Mouse (Mus musculus) CD4-positive, CD25-positive, alpha-beta regulatory T cell (primary cell): Measurements from ENCODE around the gene Klhl23. TPM values are rescaled to one million over a fixed set of nuclear protein-coding genes. Genes with fewer than 3 reads are reported as not detected.

Experiments used
- polyA plus RNA-seq: library from polyadenylated mRNA; unstranded; fragments of 100-300 nt; shearing (Covaris generic); gene quantifications from one replicate; pipeline ENCODE4 v1.2.1, GENCODE M21; 2017

The Klhl23 gene
- 0.14 TPM for polyA plus RNA-seq

DNA sequence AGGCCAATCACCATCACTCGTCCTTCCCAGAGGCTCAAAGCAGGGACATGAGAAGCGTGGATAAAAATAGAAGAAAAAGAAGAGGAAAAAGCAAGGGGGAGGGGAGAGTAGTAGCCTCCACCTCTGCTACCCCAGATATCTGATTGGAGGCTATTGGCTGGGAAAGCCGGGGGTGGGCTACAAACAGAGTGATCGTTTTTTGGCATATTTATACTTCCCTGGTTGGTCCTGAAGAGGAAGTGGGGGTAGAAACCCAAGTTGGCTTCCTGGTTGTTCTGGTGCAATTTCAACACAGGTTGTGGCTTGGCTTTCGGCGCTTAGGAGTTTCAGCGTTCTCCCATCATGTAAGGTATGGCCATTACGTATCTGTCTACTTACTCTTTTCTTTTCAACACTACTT, at the start of gene Klhl23:
Gene Klhl23, plus strand, starts transcription at position 234 of the 400 bp plus-strand sequence.

GRCm38 (mm10) chr2:69789429-69790069, 32.2 kb upstream of the Klhl23 start, which contains the start of the genes Ccdc173 and Phospho2:
Ccdc173 (minus strand) TSS chr2:69789575.
Phospho2 (plus strand) TSS chr2:69789623.

DNA sequence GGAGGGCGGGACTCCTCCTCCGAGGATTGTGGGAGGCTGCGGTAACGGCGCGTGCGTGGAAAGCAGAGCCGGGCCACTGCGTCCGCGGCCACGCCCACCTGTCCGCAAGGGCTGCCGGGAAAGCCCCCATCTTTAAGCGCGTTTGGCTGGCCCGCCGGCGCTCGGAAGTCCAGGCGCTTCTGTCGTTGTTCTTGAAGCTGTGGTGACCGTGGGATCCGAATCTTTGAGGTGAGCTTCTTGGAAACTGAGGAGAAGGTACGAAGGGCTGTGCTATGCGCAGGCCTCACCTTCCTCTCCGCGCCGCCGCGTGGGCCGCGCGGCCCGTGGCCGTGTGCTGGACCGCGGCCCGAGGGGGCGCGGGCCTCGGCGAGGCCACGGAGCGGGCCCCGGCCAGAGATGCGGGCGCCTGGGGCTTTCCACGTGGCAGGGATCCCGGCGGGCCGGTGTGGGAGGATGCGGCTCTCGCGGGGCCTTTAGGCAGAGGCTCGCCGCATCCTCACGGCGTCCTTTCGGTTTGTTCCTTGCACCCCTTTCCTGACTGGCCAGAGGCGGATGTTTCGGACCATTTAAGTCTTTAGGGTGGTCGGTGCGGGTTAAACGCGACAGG, 39.8 kb downstream of the Klhl23 start, which contains the start of gene Ssb:
Gene Ssb, plus strand, starts transcription at position 78 of the 607 bp plus-strand sequence.

DNA sequence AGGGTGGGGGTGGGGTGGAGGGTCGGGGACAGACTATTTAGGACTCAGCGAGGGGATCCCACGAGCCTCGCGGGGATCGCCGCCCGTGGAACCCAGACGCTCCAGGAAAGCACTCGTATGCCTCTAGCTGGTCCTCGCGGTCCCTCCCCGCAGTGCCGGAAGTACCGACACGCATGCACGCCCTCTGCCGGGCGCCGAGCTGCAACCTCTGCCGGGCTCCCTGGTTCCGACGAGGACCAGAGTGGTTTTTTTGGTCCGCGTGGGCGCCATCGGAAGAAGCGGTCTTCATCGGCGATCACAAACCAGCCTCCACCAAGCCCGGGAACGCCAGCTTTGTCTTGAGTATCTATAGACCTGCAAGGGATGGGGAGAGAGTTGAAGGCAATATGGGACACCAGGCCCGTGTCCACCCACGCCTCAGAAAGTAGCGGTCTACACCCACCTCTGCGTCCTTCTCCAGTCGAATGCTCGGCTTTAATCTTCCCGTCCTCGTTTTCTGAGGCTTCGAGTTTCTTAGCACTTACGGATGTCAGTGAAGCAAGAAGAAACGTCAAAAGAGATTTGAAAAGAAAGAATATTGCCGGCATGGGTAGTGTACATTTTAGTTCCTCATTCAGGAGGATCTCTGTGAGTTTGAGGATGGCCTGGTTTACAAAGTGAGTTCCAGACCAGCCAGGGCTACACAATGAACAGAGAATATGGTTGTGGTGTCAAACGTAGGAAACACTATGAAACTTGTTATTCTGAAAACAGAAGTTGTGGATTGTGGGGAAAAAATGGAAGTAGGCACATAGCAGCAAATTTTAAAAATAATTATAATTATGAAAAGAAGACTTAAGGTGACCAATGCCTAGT, 63.9 kb downstream of the Klhl23 start, which contains the start of gene Mettl5:
Gene Mettl5, minus strand, starts transcription at position 165 of the 855 bp plus-strand sequence.

Other genes starting within 250 kb of the Klhl23 start
- 0.08 TPM for gene Lrp2, start 235.9 kb upstream of the Klhl23 start, polyA plus RNA-seq
- 0.63 TPM for gene Bbs5, start 174.8 kb upstream of the Klhl23 start, polyA plus RNA-seq
- gene Klhl41, start 151.8 kb upstream of the Klhl23 start, polyA plus RNA-seq, result not detected
- 13.6 TPM for gene Fastkd1, start 108.4 kb upstream of the Klhl23 start, polyA plus RNA-seq
- gene Ppig, start 99.4 kb upstream of the Klhl23 start, polyA plus RNA-seq, result 196 TPM
- 3.3 TPM for gene Ccdc173, start 32.4 kb upstream of the Klhl23 start, polyA plus RNA-seq
- 43.5 TPM for gene Phospho2, start 32.3 kb upstream of the Klhl23 start, polyA plus RNA-seq
- 361 TPM for gene Ssb, start 39.6 kb downstream of the Klhl23 start, polyA plus RNA-seq
- 40.3 TPM for gene Mettl5, start 63.7 kb downstream of the Klhl23 start, polyA plus RNA-seq
- 24.3 TPM for gene Ubr3, start 75.3 kb downstream of the Klhl23 start, polyA plus RNA-seq
- 11.0 TPM for gene Myo3b, start 217.2 kb downstream of the Klhl23 start, polyA plus RNA-seq